Mouse (Mus musculus) MEL (cell line): ENCODE data around the gene Zfp277.

ENCODE experiments used
- CHD2 ChIP-seq: IDR thresholded peaks from 2 replicates; pipeline ENCODE4 v1.6.1; 2011; ENCODE audit warnings: low read length, improper control_type of control experiment
- CTCF ChIP-seq, 3 experiments: IDR thresholded peaks in 2 of 3; conservative IDR thresholded peaks in 1 of 3; 2 replicates each; pipeline ENCODE4 v1.5.1; 2011 to 2012; ENCODE audit warnings: low read length in 3 of 3, low read depth in 2 of 3, mild to moderate bottlenecking in 2 of 3, improper control_type of control experiment in 1 of 3, inconsistent platforms in 1 of 3, mixed read lengths in 1 of 3, moderate library complexity in 1 of 3; ENCODE audit not compliant: control insufficient read depth in 1 of 3, insufficient read depth in 1 of 3, poor library complexity in 1 of 3, severe bottlenecking in 1 of 3
- JUND ChIP-seq: IDR thresholded peaks from 2 replicates; pipeline ENCODE4 v1.6.1; 2011; ENCODE audit warnings: low read depth, mild to moderate bottlenecking, improper control_type of control experiment, low read length
- MXI1 ChIP-seq: IDR thresholded peaks from 2 replicates; pipeline ENCODE4 v1.6.1; 2011; ENCODE audit warnings: mild to moderate bottlenecking, low read depth, low read length, improper control_type of control experiment
- NELFE ChIP-seq: IDR thresholded peaks from 2 replicates; pipeline ENCODE4 v1.6.1; 2011; ENCODE audit warnings: low read depth, low read length, improper control_type of control experiment
- POLR2A ChIP-seq, 2 experiments: IDR thresholded peaks; 2 replicates each; pipeline ENCODE4 v1.6.1; 2011 to 2012; ENCODE audit warnings: low read length in 2 of 2, mild to moderate bottlenecking in 2 of 2, control low read depth in 1 of 2, improper control_type of control experiment in 1 of 2, low read depth in 1 of 2, moderate library complexity in 1 of 2; ENCODE audit not compliant: control insufficient read depth in 1 of 2, insufficient read depth in 1 of 2, poor library complexity in 1 of 2
- TCF12 ChIP-seq: IDR thresholded peaks from 2 replicates; pipeline ENCODE4 v1.6.1; 2014; ENCODE audit warnings: low read depth, mild to moderate bottlenecking, inconsistent platforms, low read length, improper control_type of control experiment, moderate library complexity
- USF1 ChIP-seq: IDR thresholded peaks from 2 replicates; pipeline ENCODE4 v1.6.1; 2014; ENCODE audit warnings: low read depth, mild to moderate bottlenecking, inconsistent platforms, low read length, improper control_type of control experiment, moderate library complexity
- ZC3H11A ChIP-seq: IDR thresholded peaks from 2 replicates; pipeline ENCODE4 v1.6.1; 2012; ENCODE audit warnings: low read depth, mild to moderate bottlenecking, inconsistent platforms, low read length, improper control_type of control experiment
- ZNF384 ChIP-seq: IDR thresholded peaks from 2 replicates; pipeline ENCODE4 v1.6.1; 2012; ENCODE audit warnings: low read depth, mild to moderate bottlenecking, inconsistent platforms, low read length, improper control_type of control experiment

GRCm38 (mm10) chr12:40449119-40449795 lies 3.6 kb upstream of the Zfp277 start:
- TF ChIP-seq CHD2, result no peak
- TF ChIP-seq CTCF (IDR thresholded peaks at IDR 0.05 in 2 of 3, conservative IDR thresholded peaks at IDR 0.05 in 1 of 3; ENCODE audit: control insufficient read depth in 1 of 3, insufficient read depth in 1 of 3, low read depth in 2 of 3, low read length in 3 of 3, poor library complexity in 1 of 3, severe bottlenecking in 1 of 3), result no peak
- TF ChIP-seq ZC3H11A, result no peak
- TF ChIP-seq JUND, result no peak
- no peak for TF ChIP-seq POLR2A (IDR thresholded peaks at IDR 0.05; ENCODE audit: control insufficient read depth in 1 of 2, insufficient read depth in 1 of 2, low read depth in 1 of 2, low read length in 2 of 2, poor library complexity in 1 of 2)
- no peak for TF ChIP-seq ZNF384
- TF ChIP-seq MXI1, result no peak
- TF ChIP-seq USF1, result no peak
- TF ChIP-seq NELFE, result no peak
- no peak for TF ChIP-seq TCF12
